Mouse (Mus musculus): ENCODE data around the gene Slc13a5.

Slc13a5 gene

DNA sequence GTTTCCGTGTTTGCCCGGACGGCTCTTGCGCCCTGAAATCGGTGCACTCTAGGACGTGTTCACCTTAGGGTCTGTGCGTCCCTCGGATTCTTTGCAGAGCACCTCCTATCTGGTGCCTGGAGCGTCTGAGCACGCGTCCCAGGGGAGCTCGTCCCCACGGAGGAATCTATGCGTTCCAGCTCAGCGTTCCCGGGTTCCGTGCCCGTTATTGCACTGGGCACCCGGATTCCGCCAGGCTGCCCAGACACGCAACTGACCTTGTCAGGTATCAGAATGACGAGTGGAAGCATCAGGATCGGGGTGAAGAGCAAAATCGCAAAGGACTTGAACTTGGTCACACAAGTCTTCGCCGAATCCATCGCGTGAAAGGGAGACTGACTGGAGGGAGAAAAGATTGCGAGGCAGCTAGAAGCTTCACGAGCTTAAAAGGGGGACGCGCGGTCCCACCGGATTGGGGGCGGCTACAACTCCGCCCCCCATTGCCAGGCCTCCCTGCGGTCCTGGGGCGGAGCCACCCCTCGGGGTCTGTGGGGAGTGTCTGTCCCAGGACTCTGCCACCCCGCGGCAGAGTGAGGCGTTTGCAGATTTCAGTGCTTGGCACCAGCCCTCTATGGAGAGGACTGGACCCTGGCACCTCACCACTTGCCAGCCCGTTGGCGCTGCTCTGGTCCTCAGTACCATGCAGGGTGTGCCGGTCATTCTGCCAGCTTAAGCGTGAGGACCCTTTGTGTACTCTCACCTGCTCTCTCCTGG, 639 bp downstream of the Slc13a5 start:
- 0 out of 2 replicates have a peak, but pooled peaks have one; percentile 49 for ATAC-seq (ENCODE audit: insufficient number of reproducible peaks, low FRiP score, low TSS enrichment)

GRCm38 (mm10) chr11:72265483-72265882, 1.5 kb downstream of the Slc13a5 start:
- ATAC-seq (ENCODE audit: insufficient number of reproducible peaks, low FRiP score, low TSS enrichment): no peak

- no peak for ATAC-seq (ENCODE audit: insufficient number of reproducible peaks, low FRiP score, low TSS enrichment)
Measured at GRCm38 (mm10) chr11:72256441-72256840, 10.6 kb downstream of the Slc13a5 start.

- no peak for ATAC-seq (ENCODE audit: insufficient number of reproducible peaks, low FRiP score, low TSS enrichment)
Measured at GRCm38 (mm10) chr11:72255629-72256028, 11.4 kb downstream of the Slc13a5 start.

DNA sequence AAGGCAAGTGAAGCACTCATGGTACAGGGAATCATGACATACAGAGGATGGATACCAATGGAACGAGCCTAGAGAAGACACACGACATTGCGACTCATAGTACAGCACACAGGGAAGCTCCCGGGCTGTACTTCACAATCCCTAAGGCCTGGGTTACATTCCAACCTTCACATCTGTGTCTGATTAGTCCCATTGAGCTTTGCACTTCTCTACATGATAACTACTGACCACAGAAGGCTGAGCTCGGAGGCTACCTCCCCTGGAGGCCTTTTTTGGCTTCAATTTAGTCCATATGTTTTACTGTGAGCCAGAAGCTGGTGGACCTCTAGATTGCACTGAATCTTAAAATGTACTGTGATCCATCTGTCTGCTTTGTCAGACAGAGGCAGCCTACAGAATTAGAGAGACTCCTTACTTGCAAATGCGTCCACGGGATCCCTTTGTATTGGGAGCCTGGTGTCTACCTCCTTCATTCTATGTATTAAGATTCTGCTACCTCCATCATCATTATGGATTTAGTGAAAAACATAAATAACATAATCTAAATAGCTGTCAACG, 21.7 kb downstream of the Slc13a5 start:
- no peak for ATAC-seq (ENCODE audit: insufficient number of reproducible peaks, low FRiP score, low TSS enrichment)

- no peak for ATAC-seq (ENCODE audit: insufficient number of reproducible peaks, low FRiP score, low TSS enrichment)
Measured at GRCm38 (mm10) chr11:72240062-72240860, 26.8 kb downstream of the Slc13a5 start.

DNA sequence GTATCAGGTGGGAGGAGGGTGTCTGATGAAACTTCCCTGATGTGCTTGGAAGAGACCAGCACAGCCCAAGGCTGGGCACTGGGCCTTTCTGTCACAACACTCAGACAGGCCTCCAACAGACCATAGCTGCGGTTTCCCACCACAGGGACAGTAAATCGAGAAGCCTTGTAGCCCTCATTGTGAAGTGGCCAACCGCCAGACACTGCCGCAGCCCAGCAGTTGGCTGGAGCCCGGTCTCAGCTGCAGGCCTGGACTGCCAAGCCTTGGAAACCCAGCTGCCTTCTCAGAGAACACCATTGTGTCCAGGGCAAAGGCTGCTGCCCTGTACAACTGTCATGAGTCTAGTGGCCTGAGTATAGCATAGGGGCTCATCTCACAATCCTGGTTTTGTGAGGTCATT, 33.0 kb downstream of the Slc13a5 start:
- ATAC-seq (ENCODE audit: insufficient number of reproducible peaks, low FRiP score, low TSS enrichment): no peak

GRCm38 (mm10) chr11:72232991-72233390, 34.0 kb downstream of the Slc13a5 start:
- ATAC-seq (ENCODE audit: insufficient number of reproducible peaks, low FRiP score, low TSS enrichment): no peak

DNA sequence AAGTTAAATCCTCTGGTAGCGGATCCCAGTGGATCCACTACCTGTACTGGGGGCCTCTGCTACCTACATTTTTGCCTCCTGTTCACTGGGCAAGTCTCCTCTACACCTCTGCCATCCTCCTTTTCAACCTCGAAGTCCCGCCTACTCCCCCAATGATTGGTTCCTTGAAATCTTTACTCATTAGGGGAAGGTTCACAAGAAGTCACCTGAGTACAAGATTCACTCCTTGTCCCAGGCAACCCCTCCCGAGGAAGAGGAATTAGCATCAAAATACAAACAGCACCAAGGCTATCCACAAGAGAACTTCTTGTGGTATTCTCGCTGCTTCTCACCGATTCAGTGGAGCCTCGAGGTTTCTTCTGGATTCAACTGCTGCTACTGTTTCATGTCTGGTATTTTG, 35.0 kb downstream of the Slc13a5 start:
- ATAC-seq (ENCODE audit: insufficient number of reproducible peaks, low FRiP score, low TSS enrichment): no peak

DNA sequence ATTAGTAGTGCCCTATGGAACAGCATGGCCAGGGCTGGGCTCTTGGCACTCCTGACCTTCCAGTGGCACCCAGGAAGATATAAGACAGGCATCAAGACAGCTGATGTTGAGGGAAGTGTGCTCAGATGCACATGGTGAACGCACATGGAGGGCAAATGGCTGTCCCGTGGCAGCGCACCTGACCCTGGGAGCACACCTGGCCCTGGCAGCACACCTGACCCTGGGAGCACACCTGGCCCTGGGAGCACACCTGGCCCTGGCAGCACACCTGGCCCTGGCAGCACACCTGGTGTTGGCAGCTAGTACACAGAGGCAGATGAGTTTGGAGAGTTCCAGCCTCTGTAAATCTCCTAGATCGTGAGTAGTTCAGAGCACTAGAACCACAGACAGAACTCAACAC, 38.5 kb downstream of the Slc13a5 start:
- no peak for ATAC-seq (ENCODE audit: insufficient number of reproducible peaks, low FRiP score, low TSS enrichment)

- no peak for ATAC-seq (ENCODE audit: insufficient number of reproducible peaks, low FRiP score, low TSS enrichment)
Measured at GRCm38 (mm10) chr11:72226901-72227300, 40.1 kb downstream of the Slc13a5 start.

DNA sequence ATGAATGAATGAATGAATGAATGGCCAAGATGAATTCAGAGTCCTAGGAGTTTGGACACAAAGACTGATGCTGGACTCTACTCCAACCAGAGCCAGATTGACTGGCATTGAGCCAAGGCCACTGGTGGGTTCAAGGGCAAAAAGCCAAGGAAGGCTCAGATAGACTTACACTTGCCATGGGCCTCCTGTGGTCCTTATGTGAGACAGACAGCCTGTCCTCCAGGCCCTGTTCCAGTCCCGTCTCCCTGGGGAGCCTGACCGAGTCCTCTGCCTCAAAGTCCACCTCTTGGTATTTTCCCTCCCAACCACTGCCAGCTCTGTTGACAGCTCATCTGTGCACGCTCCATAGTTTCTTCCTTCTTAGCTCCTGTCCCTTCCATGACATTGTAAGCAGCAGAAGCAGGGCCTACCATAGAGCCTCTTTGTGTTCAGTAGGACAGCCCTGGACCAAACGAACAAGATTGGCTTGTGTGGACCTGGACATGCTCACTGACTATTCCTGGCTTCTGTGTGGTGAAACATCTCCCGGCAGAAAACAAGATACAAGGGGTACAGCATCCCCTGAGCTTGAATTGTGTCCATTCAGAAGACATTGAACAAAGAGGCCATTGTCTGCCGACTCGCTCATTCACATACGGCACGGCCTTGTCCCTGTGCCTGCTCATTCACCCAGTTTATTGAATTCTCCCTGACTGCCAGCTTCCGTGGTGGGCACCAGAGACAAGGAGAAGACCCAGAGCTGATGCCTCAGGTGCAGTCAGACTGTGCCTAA, 40.8 kb downstream of the Slc13a5 start:
- 0 out of 2 replicates have a peak, but pooled peaks have one; percentile 52 for ATAC-seq (ENCODE audit: insufficient number of reproducible peaks, low FRiP score, low TSS enrichment)

- ATAC-seq (ENCODE audit: insufficient number of reproducible peaks, low FRiP score, low TSS enrichment): 0 out of 2 replicates have a peak, but pooled peaks have one; percentile 27
Measured at GRCm38 (mm10) chr11:72224865-72225264, 42.2 kb downstream of the Slc13a5 start.

DNA sequence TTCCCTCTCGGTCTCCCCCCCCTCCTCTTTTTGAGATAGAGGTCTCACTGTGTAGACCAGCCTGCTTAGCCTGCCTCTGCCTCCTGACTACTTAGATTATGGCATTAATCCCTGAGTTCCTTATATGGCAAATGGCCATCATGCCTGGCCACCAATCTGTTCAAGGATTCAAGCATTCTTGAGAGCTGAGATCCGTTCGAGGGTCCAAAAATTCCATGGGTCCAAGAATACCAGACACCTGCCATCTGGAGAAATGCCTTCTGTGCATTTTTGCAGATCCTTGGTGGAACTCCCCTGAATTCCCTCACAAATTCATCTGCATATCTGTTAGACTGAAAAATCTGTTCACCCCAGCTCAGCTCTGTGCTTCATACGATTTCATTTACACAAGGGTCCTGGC, 43.6 kb downstream of the Slc13a5 start:
- no peak for ATAC-seq (ENCODE audit: insufficient number of reproducible peaks, low FRiP score, low TSS enrichment)

GRCm38 (mm10) chr11:72221278-72221677, 45.7 kb downstream of the Slc13a5 start:
- ATAC-seq (ENCODE audit: insufficient number of reproducible peaks, low FRiP score, low TSS enrichment): no peak

DNA sequence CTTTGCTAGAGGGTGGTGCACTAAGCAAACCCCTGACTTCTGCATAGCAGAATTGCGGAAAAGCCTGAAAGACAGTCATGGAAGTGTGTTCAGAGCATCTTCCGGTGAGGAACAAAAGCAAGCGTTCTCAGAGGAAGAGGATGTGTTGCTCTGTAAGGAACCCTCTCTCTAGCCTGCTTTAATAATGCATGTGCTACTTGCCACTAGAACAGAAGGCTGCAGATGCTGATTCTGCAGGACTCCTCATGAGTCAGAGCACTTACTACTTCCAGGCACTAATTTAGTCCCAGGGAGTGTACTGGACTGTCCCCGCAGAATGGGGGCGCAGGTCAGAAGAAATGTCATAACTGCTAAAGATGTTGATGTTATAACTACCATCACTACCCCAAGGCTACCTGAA, 49.9 kb downstream of the Slc13a5 start:
- no peak for ATAC-seq (ENCODE audit: insufficient number of reproducible peaks, low FRiP score, low TSS enrichment)

DNA sequence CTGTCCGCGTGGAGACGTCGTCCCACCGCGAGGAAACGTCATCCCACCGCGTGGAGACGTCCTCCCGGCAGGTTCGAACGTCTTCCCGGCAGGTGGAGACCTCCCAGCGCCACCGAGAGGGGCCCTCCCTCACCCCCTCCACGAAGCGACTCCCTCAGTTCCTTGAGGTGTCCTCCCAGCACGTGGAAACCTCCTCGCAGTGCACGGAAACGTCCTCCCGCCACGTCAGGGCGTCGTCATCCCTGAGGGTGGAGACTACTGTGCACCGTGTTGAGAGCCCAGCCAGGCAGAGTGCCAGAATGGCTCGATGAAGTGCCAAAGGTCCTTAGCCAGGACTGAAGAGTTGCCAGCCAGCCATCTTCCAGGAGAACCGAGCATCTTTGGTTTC, 51.6 kb downstream of the Slc13a5 start, which contains the start of gene Med31:
Gene Med31 (minus strand): TSS at position 183 of the 388 bp plus-strand sequence.
- peak; percentile 76 for ATAC-seq (ENCODE audit: insufficient number of reproducible peaks, low FRiP score, low TSS enrichment)

GRCm38 (mm10) chr11:72214591-72215409, 52.2 kb downstream of the Slc13a5 start:
- peak; percentile 95 for ATAC-seq (ENCODE audit: insufficient number of reproducible peaks, low FRiP score, low TSS enrichment)

DNA sequence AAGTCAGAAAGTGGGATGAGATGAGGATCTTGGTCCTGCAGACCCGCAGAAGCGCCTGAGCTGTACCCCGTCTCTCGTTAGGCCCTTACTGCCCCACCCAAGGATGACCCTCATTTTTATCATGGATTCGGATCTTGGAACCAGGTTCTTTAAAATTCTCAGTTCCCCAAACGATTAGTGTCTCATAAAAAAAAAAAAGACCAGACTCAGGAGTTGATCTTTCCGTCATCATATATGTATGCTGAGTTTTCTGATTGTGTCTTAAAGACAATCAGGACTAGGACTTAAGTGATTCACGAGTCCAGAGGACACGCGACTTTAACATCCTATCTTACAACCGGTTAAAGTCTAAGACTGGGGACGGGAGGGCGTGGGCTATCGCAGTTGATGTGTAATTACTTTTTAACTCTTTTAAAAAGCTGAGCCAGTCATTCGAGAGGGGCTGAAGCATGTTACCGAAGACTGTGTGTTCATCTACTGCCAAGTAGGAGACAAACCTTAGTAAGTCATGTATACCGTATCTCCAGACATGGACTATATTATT, 59.1 kb downstream of the Slc13a5 start:
- ATAC-seq (ENCODE audit: insufficient number of reproducible peaks, low FRiP score, low TSS enrichment): no peak

Measured in cerebellum, adult (tissue).